ENCODE assay signal across 30 mouse cellular contexts in genomic region chr5:15831527-15831926, GRCm38 (mm10).
"Had no signal": no experiment of that assay in that cellular context is flagged by ENCODE, and none has a peak within 500 bp of the region (broad histone marks: within the 10 kb centered on the region; RNA-seq: fewer than 3 reads in every experiment).

No protein-coding gene starts in this region.

- H3K4me3 ChIP-seq: limb, embryonic 10.5 days; limb, embryonic 12.5 days; limb, embryonic 13.5 days; limb, embryonic 15.5 days; liver, embryonic 12.5 days; liver, embryonic 13.5 days; liver, embryonic 15.5 days; lung, embryonic 15.5 days; megakaryocyte, embryonic 14.5 days; midbrain, embryonic 10.5 days; midbrain, embryonic 12.5 days; midbrain, embryonic 13.5 days; midbrain, embryonic 15.5 days; myocyte; neural tube, embryonic 12.5 days had no signal

- H3K27ac ChIP-seq: limb, embryonic 10.5 days; limb, embryonic 12.5 days; limb, embryonic 13.5 days; liver, embryonic 12.5 days; liver, embryonic 13.5 days; liver, embryonic 14.5 days; liver, embryonic 15.5 days; lung, embryonic 15.5 days; macrophage; midbrain, embryonic 10.5 days; midbrain, embryonic 12.5 days; midbrain, embryonic 13.5 days; midbrain, embryonic 15.5 days; neural tube, embryonic 12.5 days had no signal

- ATAC-seq: liver, embryonic 12.5 days; liver, postnatal 0 days; lung, postnatal 0 days; midbrain, embryonic 13.5 days; midbrain, embryonic 15.5 days; midbrain, embryonic 16.5 days had no signal

- DNase-seq: left cerebral cortex, postnatal 4 days; liver; liver, embryonic 13.5 days; liver, postnatal 0 days; lung, adult 18-20 months; lung, adult 2 months; lung, embryonic 14.5 days; lung, postnatal 10 days; lung, postnatal 14 days; lung, postnatal 36 days; lung, postnatal 4 days; midbrain, embryonic 14.5 days had no signal

- H3K27me3 ChIP-seq: limb, embryonic 12.5 days; limb, embryonic 13.5 days; limb, embryonic 15.5 days; liver, embryonic 12.5 days; liver, embryonic 13.5 days; liver, embryonic 15.5 days; lung, embryonic 15.5 days; megakaryocyte, embryonic 14.5 days; midbrain, embryonic 12.5 days; midbrain, embryonic 13.5 days; midbrain, embryonic 15.5 days; neural tube, embryonic 12.5 days had no signal
